Mouse (Mus musculus) stomach, embryonic 14.5 days (tissue): ENCODE results near the gene Ccdc30. TPM values are rescaled to one million over a fixed set of nuclear protein-coding genes. Genes with fewer than 3 reads are reported as not detected.
"Not testable (repeated sequence)": the region's sequence is repeated elsewhere in the genome, so short reads cannot be mapped to it uniquely, and the experiment has no call there.

ENCODE experiments used
- ATAC-seq: fragments of 200-750 bp; cut with Nextera tagmentation; 2 replicates; pipeline ENCODE4 v1.8.0; 2017; ENCODE audit warnings: low read depth, moderate TSS enrichment; ENCODE audit not compliant: insufficient number of reproducible peaks, insufficient read depth, low FRiP score
- H3K27ac ChIP-seq: fragments of 300-500 bp; sonication (generic); 2 replicates; pipeline ENCODE4 v1.5.1; 2014; ENCODE audit warnings: mild to moderate bottlenecking, low read length, moderate library complexity, mixed read lengths
- H3K27me3 ChIP-seq: fragments of 300-500 bp; sonication (generic); 2 replicates; pipeline ENCODE4 v1.6.1; 2014; ENCODE audit warnings: low read length, control low read depth, mixed read lengths; ENCODE audit not compliant: control insufficient read depth, insufficient read depth
- H3K36me3 ChIP-seq: fragments of 300-500 bp; sonication (generic); 2 replicates; pipeline ENCODE4 v1.6.1; 2014; ENCODE audit warnings: mild to moderate bottlenecking, control low read depth, low read length, moderate library complexity, mixed read lengths; ENCODE audit not compliant: control insufficient read depth, insufficient read depth
- H3K4me1 ChIP-seq: fragments of 300-500 bp; sonication (generic); 2 replicates; pipeline ENCODE4 v1.6.1; 2014; ENCODE audit warnings: low read length, control low read depth, mixed read lengths; ENCODE audit not compliant: control insufficient read depth, insufficient read depth
- H3K4me2 ChIP-seq: fragments of 300-500 bp; sonication (generic); replicated peaks from 2 replicates; pipeline ENCODE4 v1.6.1; 2014; ENCODE audit warnings: low read depth, low read length, control low read depth
- H3K4me3 ChIP-seq: fragments of 300-500 bp; sonication (generic); 2 replicates; pipeline ENCODE4 v1.5.1; 2014; ENCODE audit warnings: low read depth, low read length, control low read depth
- H3K9ac ChIP-seq: fragments of 300-500 bp; sonication (generic); replicated peaks from 2 replicates; pipeline ENCODE4 v1.6.1; 2014; ENCODE audit warnings: low read depth, mild to moderate bottlenecking, control low read depth, low read length, moderate library complexity, mixed read lengths
- H3K9me3 ChIP-seq: fragments of 300-500 bp; sonication (generic); 2 replicates; pipeline ENCODE4 v1.6.1; 2016; ENCODE audit warnings: low read depth, low read length, control low read depth; ENCODE audit not compliant: control insufficient read depth
- WGBS: fragments of 180-500 bp; shearing (Covaris S2); extraction: QIAGEN DNeasy Blood & Tissue Kit; methylation state at CpG from one replicate; pipeline ENCODE4 v1.1.7; 2014; 5-methylcytosine and 5-hydroxymethylcytosine counted together
- polyA plus RNA-seq: library from polyadenylated mRNA; unstranded; fragments of >200 nt; fragmentation: Nextera tagmentation; extraction: Ambion mirVana; gene quantifications from 2 replicates; pipeline ENCODE4 v1.2.1, GENCODE M21; 2014

The Ccdc30 gene
- polyA plus RNA-seq, 1 experiment from 2014 or later: 3.5 TPM

GRCm38 (mm10) chr4:119293574-119294258, 121.6 kb downstream of the Ccdc30 start:
- Histone ChIP-seq H3K9me3 (no peaks in the 10 kb centered on the region), H3K27me3 (no peaks in the 10 kb centered on the region), H3K27ac (peak overlapping the region; percentile 86), H3K4me3 (peak overlapping the region; percentile 89), H3K4me1 (peaks cover 12% of the 10 kb centered on the region; the same call in 1 of the 2 replicates), H3K4me2 (peak overlapping the region; percentile 87), H3K36me3 (peaks cover 7% of the 10 kb centered on the region; the same call in 1 of the 2 replicates), H3K9ac (peak overlapping the region; percentile 90)
- peak; percentile 16; the same call in 1 of the 2 replicates for ATAC-seq
- under 1% methylated on average over 67 of the region's 80 CpGs for WGBS

DNA sequence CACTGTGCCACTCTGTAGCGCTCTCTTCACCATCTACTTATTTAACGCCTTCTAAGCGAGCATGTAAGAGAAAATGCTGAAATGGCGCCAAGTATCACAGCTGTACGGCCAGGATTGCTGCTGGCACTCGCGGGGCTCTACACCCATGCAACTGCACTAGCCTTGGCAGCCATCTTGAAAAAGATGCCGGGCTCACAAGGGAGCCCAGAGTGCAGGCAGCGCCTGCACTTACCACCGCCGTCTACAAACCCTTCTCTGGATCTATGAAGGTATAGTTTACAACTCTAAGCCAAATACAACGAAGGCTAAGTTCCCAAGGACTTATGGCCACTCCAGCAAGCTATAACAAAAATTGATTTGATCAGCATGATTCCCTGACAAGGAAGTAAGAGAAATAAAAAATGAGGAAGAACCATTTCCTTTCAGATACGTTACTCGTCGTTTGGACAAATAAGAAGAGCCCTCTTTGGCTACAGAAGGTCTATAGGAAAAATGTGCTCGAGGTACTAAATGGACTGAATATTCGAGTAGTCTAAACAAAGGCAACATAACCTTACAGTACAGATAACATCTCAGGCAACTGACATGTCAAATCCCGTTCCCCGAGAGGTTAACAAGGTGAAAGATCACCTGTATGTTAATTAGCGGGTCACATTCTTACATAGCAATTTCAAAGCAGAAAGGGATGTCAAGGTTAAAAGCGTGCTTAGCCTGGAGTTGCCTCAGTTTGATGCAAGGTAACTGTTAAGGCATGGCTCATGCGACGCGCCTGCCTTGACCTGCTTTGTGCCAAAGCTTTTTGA, 122.3 kb downstream of the Ccdc30 start:
- Histone ChIP-seq H3K36me3 (peaks cover 9% of the 10 kb centered on the region; the same call in 1 of the 2 replicates), H3K4me2 (peak overlapping the region; percentile 87), H3K4me3 (peak overlapping the region; percentile 89), H3K27me3 (no peaks in the 10 kb centered on the region), H3K27ac (peak overlapping the region; percentile 86; the same call in 1 of the 2 replicates), H3K9me3 (no peaks in the 10 kb centered on the region), H3K4me1 (peaks cover 12% of the 10 kb centered on the region; the same call in 1 of the 2 replicates), H3K9ac (peak overlapping the region; percentile 90)
- ATAC-seq: no peak
- WGBS: under 1% methylated on average over 24 of the region's 24 CpGs

DNA sequence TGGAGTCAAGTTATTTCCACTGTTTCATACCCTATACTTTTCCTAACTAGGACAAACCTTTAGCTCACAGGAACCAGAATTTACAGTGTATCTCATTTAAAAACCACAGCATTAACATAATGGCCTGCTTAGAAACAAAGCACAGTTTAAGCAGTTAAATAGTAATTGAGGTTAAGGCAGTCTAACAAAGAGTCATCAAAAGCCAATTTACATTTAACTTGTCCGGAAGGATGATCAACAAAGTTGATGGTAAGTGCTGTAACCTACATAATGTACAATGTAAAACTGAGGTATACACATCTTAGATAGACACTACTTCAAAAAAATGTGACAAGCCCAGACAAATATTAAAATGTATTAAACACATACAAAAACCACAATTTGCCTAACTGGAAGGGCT, 123.4 kb downstream of the Ccdc30 start:
- no peaks in the 10 kb centered on the region for H3K27me3 ChIP-seq
- peak overlapping the region; percentile 89 for H3K4me3 ChIP-seq
- H3K36me3 ChIP-seq: peaks cover 10% of the 10 kb centered on the region; the same call in 1 of the 2 replicates
- H3K9me3 ChIP-seq: no peaks in the 10 kb centered on the region
- H3K4me2 ChIP-seq: peak overlapping the region; percentile 87
- 61% methylated on average over 1 of the region's 1 CpGs for WGBS
- no peak for ATAC-seq
- H3K27ac ChIP-seq: no peak overlapping the region
- H3K4me1 ChIP-seq: peaks cover 12% of the 10 kb centered on the region; the same call in 1 of the 2 replicates
- H3K9ac ChIP-seq: no peak overlapping the region

DNA sequence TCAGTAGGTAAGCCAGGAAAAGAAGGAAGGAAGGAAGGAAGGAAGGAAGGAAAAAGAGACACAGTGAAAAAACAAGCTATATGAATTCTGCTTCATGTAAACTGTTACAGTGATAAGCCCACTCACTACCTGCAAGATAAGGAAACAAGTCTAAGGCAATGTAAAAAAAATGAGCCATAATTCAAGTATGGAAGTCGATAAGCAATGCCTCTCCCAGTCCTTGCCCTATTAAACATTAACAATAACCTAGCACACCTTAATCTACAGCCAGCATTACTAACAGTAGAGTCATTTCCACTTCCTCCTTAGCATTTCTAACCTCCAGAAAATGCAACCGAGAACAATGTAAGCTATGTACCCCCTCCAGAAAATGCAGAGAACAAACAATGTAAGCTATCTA, 130.0 kb downstream of the Ccdc30 start:
- ATAC-seq: peak; percentile 71
- H3K4me1 ChIP-seq: peaks cover 5% of the 10 kb centered on the region; the same call in 1 of the 2 replicates
- H3K4me3 ChIP-seq: no peak overlapping the region
- no peak overlapping the region; the same call in 1 of the 2 replicates for H3K27ac ChIP-seq
- 49% methylated on average over 2 of the region's 2 CpGs for WGBS
- H3K36me3 ChIP-seq: peaks cover 50% of the 10 kb centered on the region
- no peak overlapping the region for H3K4me2 ChIP-seq
- no peak overlapping the region for H3K9ac ChIP-seq
- no peaks in the 10 kb centered on the region for H3K9me3 ChIP-seq
- H3K27me3 ChIP-seq: no peaks in the 10 kb centered on the region

GRCm38 (mm10) chr4:119284861-119285260, 130.5 kb downstream of the Ccdc30 start:
- no peak overlapping the region for H3K4me3 ChIP-seq
- H3K27me3 ChIP-seq: no peaks in the 10 kb centered on the region
- WGBS: 83% methylated on average over 1 of the region's 1 CpGs
- H3K27ac ChIP-seq: no peak overlapping the region
- H3K4me1 ChIP-seq: peaks cover 5% of the 10 kb centered on the region; the same call in 1 of the 2 replicates
- no peak overlapping the region for H3K9ac ChIP-seq
- H3K36me3 ChIP-seq: peaks cover 50% of the 10 kb centered on the region
- ATAC-seq: no peak
- H3K4me2 ChIP-seq: no peak overlapping the region
- H3K9me3 ChIP-seq: no peaks in the 10 kb centered on the region

- WGBS: 85% methylated on average over 15 of the region's 15 CpGs
- H3K4me1 ChIP-seq, ATAC-seq, H3K27ac ChIP-seq, H3K27me3 ChIP-seq, H3K9ac ChIP-seq, H3K4me2 ChIP-seq, H3K9me3 ChIP-seq, H3K4me3 ChIP-seq: not testable (repeated sequence)
- H3K36me3 ChIP-seq: peaks cover 81% of the 10 kb centered on the region
These were observed 136.5 kb downstream of the Ccdc30 start for GRCm38 (mm10) chr4:119278784-119279183.

DNA sequence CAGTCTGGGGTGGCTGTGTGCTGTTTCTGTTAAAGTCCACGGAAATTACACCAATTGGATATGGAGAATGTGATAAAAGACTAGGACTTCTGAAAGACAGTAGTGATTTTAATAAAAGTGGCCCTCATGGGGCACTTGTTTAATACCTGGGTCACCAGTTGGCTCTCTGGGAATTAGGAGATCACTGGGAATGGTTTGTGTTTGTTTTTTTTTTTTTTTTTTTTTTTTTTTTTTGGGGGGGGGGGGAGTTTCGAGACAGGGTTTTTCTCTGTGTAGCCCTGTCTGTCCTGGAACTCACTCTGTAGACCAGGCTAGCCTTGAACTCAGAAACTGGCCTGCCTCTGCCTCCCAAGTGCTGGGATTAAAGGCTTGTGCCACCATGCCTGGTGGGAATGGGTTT, 139.6 kb downstream of the Ccdc30 start:
- Histone ChIP-seq H3K4me2 (no peak overlapping the region), H3K36me3 (peaks cover 66% of the 10 kb centered on the region), H3K4me1 (no peaks in the 10 kb centered on the region), H3K4me3 (no peak overlapping the region), H3K9me3 (no peaks in the 10 kb centered on the region), H3K27me3 (no peaks in the 10 kb centered on the region), H3K9ac (no peak overlapping the region), H3K27ac (no peak overlapping the region)
- 72% methylated on average over 1 of the region's 2 CpGs for WGBS
- no peak for ATAC-seq

DNA sequence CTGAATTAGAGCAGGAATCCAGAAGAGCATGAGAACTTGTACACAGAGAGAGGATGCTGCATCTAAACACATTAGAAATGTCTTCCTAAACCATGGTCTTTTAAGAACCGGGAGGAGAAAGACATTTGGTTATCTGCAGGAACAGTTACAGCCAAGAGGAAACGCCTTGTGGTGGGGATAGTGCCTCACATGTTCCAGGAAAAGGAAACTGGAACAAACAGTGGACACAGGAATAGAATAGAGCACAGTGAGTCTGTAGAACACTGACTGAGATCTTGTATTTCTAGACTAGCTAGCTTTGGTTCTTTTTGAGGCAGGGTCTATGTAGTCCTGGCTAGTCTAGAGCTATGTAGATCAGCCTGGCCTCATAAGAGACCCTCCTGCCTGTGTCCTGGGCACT, 140.1 kb downstream of the Ccdc30 start:
- Histone ChIP-seq H3K9ac (no peak overlapping the region), H3K27me3 (no peaks in the 10 kb centered on the region), H3K4me3 (no peak overlapping the region), H3K4me2 (no peak overlapping the region), H3K9me3 (no peaks in the 10 kb centered on the region), H3K27ac (no peak overlapping the region), H3K4me1 (no peaks in the 10 kb centered on the region), H3K36me3 (peaks cover 63% of the 10 kb centered on the region)
- no peak for ATAC-seq
- 83% methylated on average over 2 of the region's 2 CpGs for whole genome bisulfite sequencing
